Mouse (Mus musculus) testis, adult 2 months (tissue): Measurements from ENCODE around the gene Daam1. TPM values are rescaled to one million over a fixed set of nuclear protein-coding genes. Genes with fewer than 3 reads are reported as not detected.

Experiments
- H3K27ac ChIP-seq: fragments of 200-500 bp; 2 replicates; pipeline ENCODE4 v1.5.1; 2012; ENCODE audit warnings: low read depth, low read length; ENCODE audit not compliant: control insufficient read depth, insufficient read depth
- H3K27me3 ChIP-seq: fragments of 200-500 bp; 2 replicates; pipeline ENCODE4 v1.6.1; 2012; ENCODE audit warnings: mild to moderate bottlenecking, low read length, moderate library complexity; ENCODE audit not compliant: control insufficient read depth, insufficient read depth
- H3K36me3 ChIP-seq: fragments of 200-500 bp; 2 replicates; pipeline ENCODE4 v1.6.1; 2012; ENCODE audit warnings: mild to moderate bottlenecking, low read length; ENCODE audit not compliant: control insufficient read depth, insufficient read depth
- H3K4me1 ChIP-seq: fragments of 200-500 bp; 2 replicates; pipeline ENCODE4 v1.6.1; 2012; ENCODE audit warnings: low read length; ENCODE audit not compliant: control insufficient read depth, insufficient read depth
- H3K4me3 ChIP-seq: fragments of 200-500 bp; 2 replicates; pipeline ENCODE4 v1.5.1; 2012; ENCODE audit warnings: low read depth, mild to moderate bottlenecking, low read length, moderate library complexity, mixed read lengths; ENCODE audit not compliant: control insufficient read depth
- CTCF ChIP-seq: fragments of 200-500 bp; IDR thresholded peaks from 2 replicates; pipeline ENCODE4 v1.5.1; 2012; ENCODE audit warnings: low read depth, mild to moderate bottlenecking, inconsistent platforms, low read length, moderate library complexity; ENCODE audit not compliant: control insufficient read depth, insufficient read depth, insufficient replicate concordance
- POLR2A ChIP-seq: fragments of 200-500 bp; IDR thresholded peaks from 2 replicates; pipeline ENCODE4 v1.6.1; 2012; ENCODE audit warnings: low read depth, mild to moderate bottlenecking, inconsistent platforms, low read length, moderate library complexity; ENCODE audit not compliant: control insufficient read depth
- polyA plus RNA-seq: library from polyadenylated mRNA; depleted of rRNA; stranded (reverse); fragments of >200 nt; gene quantifications from 2 replicates; pipeline ENCODE4 v1.2.3, GENCODE M21; 2012

Gene Daam1
- polyA plus RNA-seq, 1 experiment, result 6.6 TPM

DNA sequence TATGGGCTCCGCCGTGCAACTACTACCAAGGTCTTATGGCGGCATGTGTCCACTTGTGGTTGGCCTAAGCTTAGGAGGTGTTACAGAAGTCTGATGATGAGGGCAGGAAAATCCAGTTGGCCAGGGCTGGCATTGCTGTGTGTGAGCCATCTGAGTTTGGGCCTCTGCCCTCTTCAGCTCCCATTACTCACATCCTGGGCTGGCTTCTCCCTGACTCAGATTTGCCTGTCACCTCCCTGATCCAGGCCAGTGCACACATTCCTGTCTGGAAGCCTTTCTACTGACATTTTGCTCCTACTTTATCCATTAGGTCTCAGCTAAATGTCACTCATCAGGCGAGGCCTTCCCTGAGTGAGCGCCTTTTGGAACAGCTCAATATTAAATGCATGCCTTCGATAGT lies 57.5 kb downstream of the Daam1 start:
- no peak for TF ChIP-seq CTCF
- no peak for TF ChIP-seq POLR2A
- no peak overlapping the region for H3K4me3 ChIP-seq
- no peaks in the 10 kb centered on the region for H3K4me1 ChIP-seq
- H3K27me3 ChIP-seq, result no peaks in the 10 kb centered on the region
- H3K27ac ChIP-seq, result no peak overlapping the region
- no peaks in the 10 kb centered on the region for H3K36me3 ChIP-seq

DNA sequence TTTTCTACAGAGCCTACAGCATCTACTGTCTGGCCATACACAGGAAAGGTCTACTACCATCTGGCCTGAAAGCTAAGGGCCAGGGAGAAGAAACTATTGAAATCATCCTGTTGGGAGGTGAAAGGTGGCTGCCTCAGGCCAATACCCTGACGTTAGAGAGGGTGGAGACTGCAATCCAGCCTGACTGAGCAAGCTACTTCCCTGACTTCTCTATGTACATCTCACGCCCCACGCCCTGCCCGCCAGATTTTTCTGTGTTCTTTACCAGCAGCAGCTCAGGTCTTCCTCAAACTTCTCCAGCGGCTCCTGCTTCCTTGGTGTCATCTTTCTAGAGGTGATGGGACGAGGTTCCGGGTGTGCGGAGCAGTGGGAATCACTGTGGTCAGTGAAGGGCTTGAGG lies 58.4 kb downstream of the Daam1 start:
- no peak for TF ChIP-seq CTCF
- no peak for TF ChIP-seq POLR2A
- Histone ChIP-seq H3K36me3 (no peaks in the 10 kb centered on the region), H3K4me1 (no peaks in the 10 kb centered on the region), H3K27ac (no peak overlapping the region), H3K27me3 (no peaks in the 10 kb centered on the region), H3K4me3 (no peak overlapping the region)

DNA sequence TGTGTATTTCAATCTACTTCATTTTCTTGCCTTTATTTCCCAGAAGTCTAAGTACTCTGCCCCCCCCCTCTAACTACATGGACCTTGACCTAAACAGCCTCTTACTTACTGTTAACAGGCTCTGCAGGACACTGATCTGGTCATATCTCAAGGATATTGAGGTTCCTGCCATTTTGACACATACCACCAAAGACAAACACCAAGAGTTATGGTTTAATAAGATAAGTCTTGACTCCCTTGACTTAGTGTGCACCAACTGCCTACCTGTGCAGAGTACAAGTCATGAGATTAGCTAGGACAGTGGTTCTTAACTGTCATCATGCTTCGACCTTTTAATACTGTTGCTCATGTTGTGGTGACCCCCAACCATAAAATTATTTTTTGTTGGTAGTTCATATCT lies 59.4 kb downstream of the Daam1 start:
- no peaks in the 10 kb centered on the region for H3K36me3 ChIP-seq
- TF ChIP-seq CTCF (no peak), POLR2A (no peak)
- no peak overlapping the region for H3K4me3 ChIP-seq
- no peak overlapping the region for H3K27ac ChIP-seq
- no peaks in the 10 kb centered on the region for H3K4me1 ChIP-seq
- no peaks in the 10 kb centered on the region for H3K27me3 ChIP-seq

DNA sequence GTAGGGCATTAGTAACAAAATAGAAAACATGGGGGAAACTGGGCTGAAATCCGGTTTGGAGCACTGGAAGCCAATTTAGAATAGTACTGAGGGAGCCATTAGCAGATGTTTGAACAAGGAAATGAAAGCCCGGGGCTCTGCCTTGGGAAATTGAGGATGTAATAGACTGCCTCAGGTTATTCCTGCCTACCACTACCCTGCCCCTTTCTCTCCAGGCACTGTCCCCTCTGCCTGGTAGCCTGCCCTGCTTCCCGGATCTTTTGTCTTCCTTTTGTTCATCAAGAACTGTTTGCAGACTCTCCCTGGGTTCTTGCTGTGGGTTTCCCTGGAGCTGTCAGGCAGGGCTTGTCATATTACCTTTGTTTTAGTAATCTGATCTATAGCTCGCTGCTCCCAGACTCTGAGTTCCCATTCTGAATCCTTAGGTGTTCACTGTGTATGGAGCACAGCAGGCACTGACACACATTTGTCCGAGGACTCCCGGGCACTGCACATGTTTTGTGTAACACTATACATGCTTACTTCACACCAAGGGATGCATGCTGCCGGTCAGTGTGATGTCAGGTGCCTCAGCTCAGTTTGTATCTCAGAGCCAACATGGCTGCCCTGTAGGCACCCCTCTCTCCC lies 61.0 kb downstream of the Daam1 start:
- Histone ChIP-seq H3K36me3 (no peaks in the 10 kb centered on the region), H3K27ac (no peak overlapping the region), H3K27me3 (no peaks in the 10 kb centered on the region), H3K4me1 (no peaks in the 10 kb centered on the region), H3K4me3 (no peak overlapping the region)
- TF ChIP-seq CTCF (no peak), POLR2A (no peak)

DNA sequence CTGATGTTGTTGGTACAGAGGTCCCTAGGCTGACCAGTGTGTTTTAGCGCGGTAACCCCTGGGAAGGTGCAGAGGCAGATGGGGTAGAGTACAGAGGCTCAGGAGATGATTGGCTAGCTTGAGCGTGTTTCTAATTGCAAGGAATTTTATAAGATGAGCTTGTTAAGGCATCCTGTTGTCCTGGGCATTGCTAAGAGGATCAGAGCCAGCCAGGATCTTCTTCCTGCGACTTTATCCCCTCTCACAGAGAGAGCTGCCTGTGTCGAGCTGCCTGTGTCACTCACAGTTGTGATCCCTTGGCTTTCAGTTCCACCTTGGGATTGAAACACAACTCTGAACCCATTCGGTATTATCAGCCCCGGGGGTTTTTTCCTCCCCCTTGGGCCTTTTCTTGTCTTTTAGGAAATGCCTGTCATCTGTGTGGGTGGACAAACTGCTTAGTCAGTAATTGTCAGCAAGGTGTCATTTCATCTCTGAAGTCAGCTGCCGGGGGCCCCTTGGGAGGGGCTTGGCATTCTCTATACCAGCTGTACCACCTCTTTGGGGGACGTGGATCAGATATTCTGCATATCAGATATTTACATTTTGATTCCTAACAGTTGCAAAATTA lies 62.2 kb downstream of the Daam1 start:
- Histone ChIP-seq H3K27me3 (no peaks in the 10 kb centered on the region), H3K4me1 (no peaks in the 10 kb centered on the region), H3K36me3 (no peaks in the 10 kb centered on the region), H3K27ac (no peak overlapping the region), H3K4me3 (no peak overlapping the region)
- TF ChIP-seq POLR2A, result no peak
- no peak for TF ChIP-seq CTCF

DNA sequence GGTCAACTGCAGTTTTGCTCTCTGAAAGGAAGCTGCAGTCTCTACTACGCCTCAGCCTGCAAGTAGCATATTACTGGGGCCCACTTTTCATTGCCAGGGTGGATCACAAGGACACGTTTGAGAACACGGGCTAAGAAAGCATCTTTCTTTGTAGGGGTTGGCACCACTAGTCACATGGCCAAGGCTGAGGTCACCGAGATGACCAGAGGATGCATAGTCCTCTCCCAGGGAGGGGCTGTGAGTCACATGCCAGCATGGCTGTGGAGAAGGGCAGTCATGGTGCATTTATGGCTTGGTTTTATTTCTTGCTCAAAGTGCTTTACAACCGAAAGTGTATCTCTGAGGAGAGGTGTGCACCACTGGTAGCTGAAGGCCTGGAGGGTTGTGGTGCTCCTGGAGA lies 67.4 kb downstream of the Daam1 start:
- Histone ChIP-seq H3K36me3 (no peaks in the 10 kb centered on the region), H3K27ac (no peak overlapping the region)
- TF ChIP-seq POLR2A, result no peak
- TF ChIP-seq CTCF, result no peak

DNA sequence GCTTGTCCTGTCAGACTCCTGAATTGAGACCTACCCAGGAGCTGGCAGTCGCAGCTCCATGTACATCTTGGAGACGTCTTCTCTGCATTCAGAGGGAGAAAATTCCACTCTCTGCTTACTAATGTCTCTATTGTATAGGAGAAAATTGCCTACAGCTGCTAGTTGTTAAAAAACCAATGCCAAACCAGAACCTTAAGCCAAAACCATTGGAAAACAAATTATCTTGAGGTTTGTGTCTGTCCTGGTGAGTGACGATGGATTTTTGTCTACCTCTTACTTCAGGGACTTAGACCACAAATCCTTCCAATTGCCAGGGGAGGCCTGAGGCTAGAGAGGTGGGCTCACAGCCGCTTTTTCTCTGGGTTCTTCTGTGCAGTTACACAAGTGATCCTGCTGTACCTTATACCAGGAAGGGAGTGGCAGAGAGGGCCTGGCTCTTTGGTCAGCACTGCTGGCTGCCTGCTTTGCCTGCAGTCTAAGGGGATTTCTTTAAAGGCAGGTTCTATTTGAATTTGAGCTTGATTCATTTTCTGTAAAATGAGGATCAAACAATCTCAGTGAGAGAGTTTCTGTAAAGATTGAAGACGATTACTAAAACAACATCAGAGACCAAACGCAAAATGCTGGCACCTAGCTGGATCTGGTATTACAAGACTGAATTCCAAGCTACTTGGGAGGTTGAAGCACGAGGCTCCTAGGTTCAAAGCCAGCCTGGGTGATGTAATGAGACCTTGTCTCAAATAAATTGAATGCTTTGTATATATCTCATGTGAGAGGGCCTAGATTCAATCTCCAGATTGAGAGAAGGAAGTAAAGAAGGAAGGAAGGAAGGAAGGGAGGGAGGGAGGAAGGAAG lies 68.0 kb downstream of the Daam1 start:
- H3K27me3 ChIP-seq, result no peaks in the 10 kb centered on the region
- no peak overlapping the region for H3K4me3 ChIP-seq
- no peaks in the 10 kb centered on the region for H3K4me1 ChIP-seq
- TF ChIP-seq POLR2A (no peak), CTCF (no peak)
- H3K36me3 ChIP-seq, result no peaks in the 10 kb centered on the region
- H3K27ac ChIP-seq, result no peak overlapping the region

More for the DNA sequence above, 67.4 kb downstream of the Daam1 start:
- Histone ChIP-seq H3K27me3 (no peaks in the 10 kb centered on the region), H3K4me3 (no peak overlapping the region), H3K4me1 (no peaks in the 10 kb centered on the region)
